Mouse (Mus musculus): ENCODE results near the gene Npr1. TPM values are rescaled to one million over a fixed set of nuclear protein-coding genes. Genes with fewer than 3 reads are reported as not detected.
A peak's percentile ranks its signal among the peaks of the same experiment; 100 is the strongest.

The Npr1 gene
- polyA plus RNA-seq, 1 experiment from 2014 or later, result 21.0 TPM

DNA sequence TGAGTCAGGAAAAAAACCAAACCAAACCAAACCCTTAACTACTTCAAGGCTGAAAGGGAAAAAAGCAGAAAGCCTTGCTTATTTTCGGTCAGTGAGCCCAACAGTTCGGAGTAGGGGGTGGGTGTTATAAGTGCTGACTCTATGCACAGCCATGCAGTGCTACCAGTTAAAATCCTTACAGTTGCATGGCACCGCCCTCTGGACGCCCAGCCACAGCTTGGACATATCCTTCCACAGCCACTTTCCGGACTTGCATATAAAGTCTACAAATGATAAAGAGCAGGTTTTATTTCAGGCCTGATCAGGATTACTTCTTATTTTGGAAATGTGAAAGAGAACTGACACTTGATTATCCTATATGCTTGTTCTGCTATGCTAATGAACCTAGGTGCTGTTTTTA is 39.5 kb upstream of the Npr1 start:
- Histone ChIP-seq H3K27me3 (no peaks in the 10 kb centered on the region), H3K4me3 (no peak overlapping the region), H3K9ac (no peak overlapping the region), H3K36me3 (peaks cover 69% of the 10 kb centered on the region), H3K4me2 (no peak overlapping the region), H3K9me3 (no peaks in the 10 kb centered on the region), H3K4me1 (peaks cover 25% of the 10 kb centered on the region), H3K27ac (no peak overlapping the region)
- WGBS, result 85% methylated on average over 5 of the region's 5 CpGs
- no peak for ATAC-seq (ENCODE audit: borderline replicate concordance, extremely low read depth, low FRiP score, low TSS enrichment)

DNA sequence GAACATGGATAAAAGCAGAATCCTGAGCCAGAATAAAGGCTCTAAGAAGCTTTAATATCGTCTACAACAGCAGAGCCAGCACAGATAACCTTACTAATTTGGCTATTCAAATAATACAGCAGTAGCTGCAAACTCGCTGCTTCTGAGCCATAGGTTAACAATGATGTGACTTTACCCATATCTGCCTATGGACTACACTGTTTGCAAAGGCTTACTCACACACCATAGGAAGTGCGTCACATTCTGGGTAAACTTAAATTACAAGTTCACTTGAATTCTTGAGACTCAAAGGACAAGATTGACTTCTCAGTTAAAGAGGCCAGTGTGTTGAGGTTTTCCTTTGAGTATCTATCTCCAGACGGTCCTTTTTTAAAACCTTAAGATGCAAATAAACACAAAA is 37.8 kb upstream of the Npr1 start:
- 52% methylated on average over 4 of the region's 4 CpGs for WGBS
- no peak for ATAC-seq (ENCODE audit: borderline replicate concordance, extremely low read depth, low FRiP score, low TSS enrichment)
- Histone ChIP-seq H3K9me3 (no peaks in the 10 kb centered on the region), H3K27me3 (no peaks in the 10 kb centered on the region), H3K4me1 (peaks cover 25% of the 10 kb centered on the region), H3K4me3 (no peak overlapping the region), H3K36me3 (peaks cover 86% of the 10 kb centered on the region), H3K4me2 (no peak overlapping the region), H3K27ac (no peak overlapping the region), H3K9ac (no peak overlapping the region)

DNA sequence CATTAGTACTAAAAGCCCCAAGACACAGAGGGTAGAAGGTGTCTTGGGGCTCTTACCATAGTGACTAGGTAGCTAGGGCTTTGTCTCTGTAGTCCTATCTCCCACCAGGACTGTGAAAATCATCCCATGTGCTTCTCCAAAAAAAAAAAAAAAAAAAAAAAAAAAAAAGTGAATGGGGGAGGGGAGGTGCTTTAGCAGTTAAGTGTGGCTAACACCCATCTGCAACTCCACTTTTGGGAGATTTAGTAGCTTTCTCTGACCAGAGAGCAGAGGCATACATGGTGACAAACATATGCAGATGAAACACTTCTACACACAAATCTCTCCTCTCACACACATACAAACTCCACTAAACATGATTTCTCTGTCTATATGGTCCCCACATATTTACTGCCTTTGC is 31.9 kb upstream of the Npr1 start:
- Histone ChIP-seq H3K4me2 (no peak overlapping the region), H3K27me3 (no peaks in the 10 kb centered on the region), H3K4me3 (no peak overlapping the region), H3K4me1 (no peaks in the 10 kb centered on the region), H3K9ac (no peak overlapping the region), H3K27ac (no peak overlapping the region), H3K9me3 (no peaks in the 10 kb centered on the region), H3K36me3 (peaks cover 64% of the 10 kb centered on the region)
- ATAC-seq (ENCODE audit: borderline replicate concordance, extremely low read depth, low FRiP score, low TSS enrichment), result no peak

DNA sequence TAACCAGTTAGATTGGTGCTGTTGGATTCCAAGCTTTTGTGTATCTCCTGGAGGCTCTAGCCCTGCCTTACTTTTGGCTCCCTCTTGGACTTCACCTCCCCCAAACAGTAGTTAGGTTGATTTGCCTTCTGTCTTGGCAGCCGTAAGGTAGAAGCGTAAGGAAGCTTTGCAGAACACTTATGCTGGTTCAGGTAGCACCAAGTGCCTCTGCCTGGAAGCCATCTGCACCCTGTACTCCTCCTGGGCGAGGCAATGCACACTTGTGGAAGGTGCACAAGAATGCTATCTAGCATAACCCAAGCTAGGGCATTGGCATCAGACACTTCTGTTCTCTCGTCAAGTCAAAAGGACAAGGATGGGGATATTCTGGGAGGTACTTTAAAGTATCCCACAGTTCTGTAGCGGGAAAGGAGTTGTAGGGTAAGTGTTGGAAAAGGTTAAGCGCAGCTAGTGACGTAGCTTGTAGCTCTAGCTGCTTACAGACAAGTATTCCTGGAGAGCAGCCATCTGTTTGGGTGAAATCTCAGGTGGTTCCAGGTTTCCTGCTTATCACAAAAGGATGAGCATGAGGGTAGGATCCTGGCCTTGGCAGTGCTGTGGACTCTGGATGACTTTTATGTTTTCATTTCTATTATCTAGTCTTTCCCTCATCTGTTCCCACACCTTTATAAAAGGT is 30.3 kb upstream of the Npr1 start:
- WGBS, result 82% methylated on average over 7 of the region's 7 CpGs
- H3K4me3 ChIP-seq, result no peak overlapping the region
- no peak for ATAC-seq (ENCODE audit: borderline replicate concordance, extremely low read depth, low FRiP score, low TSS enrichment)
- no peak overlapping the region for H3K27ac ChIP-seq
- no peak overlapping the region for H3K9ac ChIP-seq
- H3K36me3 ChIP-seq, result peaks cover 49% of the 10 kb centered on the region
- no peaks in the 10 kb centered on the region for H3K27me3 ChIP-seq
- H3K4me1 ChIP-seq, result no peaks in the 10 kb centered on the region
- no peaks in the 10 kb centered on the region for H3K9me3 ChIP-seq
- no peak overlapping the region for H3K4me2 ChIP-seq

DNA sequence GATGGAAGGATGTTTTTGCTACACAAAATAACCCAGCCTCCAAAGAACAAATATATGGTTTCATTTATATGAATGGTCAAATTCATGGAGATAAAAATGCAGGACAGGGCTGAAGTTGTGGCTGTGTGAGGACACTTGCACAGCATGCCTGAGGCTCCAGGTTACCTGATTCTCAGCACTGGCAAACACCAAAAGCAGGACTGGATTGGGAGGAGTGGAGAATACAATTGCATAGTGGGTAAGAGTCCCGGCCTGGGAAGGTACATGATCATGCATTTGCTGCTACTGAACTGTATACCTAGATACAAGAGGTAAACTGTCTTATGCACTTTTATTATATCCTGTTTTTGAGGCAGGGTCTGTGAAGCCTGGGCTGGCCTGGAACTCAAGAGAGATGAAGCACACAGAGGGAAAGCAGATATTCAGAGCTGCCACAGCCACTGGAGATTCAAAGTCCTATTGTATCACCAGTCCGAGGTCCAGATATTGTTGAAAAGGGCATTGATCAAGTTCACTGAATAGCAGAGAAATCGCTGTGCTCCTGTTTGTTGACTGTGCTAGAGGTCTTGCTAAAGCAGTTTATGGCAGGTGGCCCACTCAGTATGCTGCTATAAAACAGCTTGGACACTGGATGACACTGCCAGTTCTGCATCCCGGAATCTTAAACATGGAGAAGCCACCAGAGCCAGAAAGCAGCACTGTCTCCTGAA is 28.3 kb upstream of the Npr1 start:
- H3K27me3 ChIP-seq, result no peaks in the 10 kb centered on the region
- peaks cover 36% of the 10 kb centered on the region for H3K36me3 ChIP-seq
- ATAC-seq (ENCODE audit: borderline replicate concordance, extremely low read depth, low FRiP score, low TSS enrichment), result no peak
- no peak overlapping the region for H3K4me3 ChIP-seq
- H3K4me1 ChIP-seq, result peaks cover 9% of the 10 kb centered on the region
- 49% methylated on average over 4 of the region's 4 CpGs for WGBS
- H3K9ac ChIP-seq, result no peak overlapping the region
- no peak overlapping the region for H3K4me2 ChIP-seq
- H3K27ac ChIP-seq, result peak overlapping the region; percentile 32; the same call in 1 of the 2 replicates
- no peaks in the 10 kb centered on the region for H3K9me3 ChIP-seq

DNA sequence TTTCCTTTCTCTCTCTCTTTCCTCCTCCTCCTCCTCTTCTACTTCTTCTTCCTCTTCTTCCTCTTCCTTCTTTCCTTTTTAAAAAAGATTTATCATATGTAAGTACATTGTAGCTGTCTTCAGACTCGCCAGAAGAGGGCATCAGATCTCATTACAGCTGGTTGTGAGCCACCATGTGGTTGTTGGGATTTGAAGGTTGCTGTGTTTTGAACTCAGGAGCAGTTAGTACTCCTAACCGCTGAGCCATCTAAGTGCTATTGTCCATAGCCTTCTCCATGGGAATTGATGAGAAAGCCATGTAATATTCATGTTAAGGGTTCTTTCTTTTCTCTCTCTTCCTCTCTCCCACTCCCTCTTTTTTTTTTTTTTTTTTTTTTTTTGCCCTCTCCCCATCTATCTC is 25.7 kb upstream of the Npr1 start:
- no peak overlapping the region for H3K27ac ChIP-seq
- H3K36me3 ChIP-seq, result peaks cover 35% of the 10 kb centered on the region
- no peak overlapping the region for H3K4me3 ChIP-seq
- no peaks in the 10 kb centered on the region for H3K27me3 ChIP-seq
- H3K9me3 ChIP-seq, result no peaks in the 10 kb centered on the region
- 41% methylated on average over 2 of the region's 2 CpGs for WGBS
- no peak for ATAC-seq (ENCODE audit: borderline replicate concordance, extremely low read depth, low FRiP score, low TSS enrichment)
- H3K4me1 ChIP-seq, result peaks cover 9% of the 10 kb centered on the region
- H3K4me2 ChIP-seq, result no peak overlapping the region
- H3K9ac ChIP-seq, result no peak overlapping the region

DNA sequence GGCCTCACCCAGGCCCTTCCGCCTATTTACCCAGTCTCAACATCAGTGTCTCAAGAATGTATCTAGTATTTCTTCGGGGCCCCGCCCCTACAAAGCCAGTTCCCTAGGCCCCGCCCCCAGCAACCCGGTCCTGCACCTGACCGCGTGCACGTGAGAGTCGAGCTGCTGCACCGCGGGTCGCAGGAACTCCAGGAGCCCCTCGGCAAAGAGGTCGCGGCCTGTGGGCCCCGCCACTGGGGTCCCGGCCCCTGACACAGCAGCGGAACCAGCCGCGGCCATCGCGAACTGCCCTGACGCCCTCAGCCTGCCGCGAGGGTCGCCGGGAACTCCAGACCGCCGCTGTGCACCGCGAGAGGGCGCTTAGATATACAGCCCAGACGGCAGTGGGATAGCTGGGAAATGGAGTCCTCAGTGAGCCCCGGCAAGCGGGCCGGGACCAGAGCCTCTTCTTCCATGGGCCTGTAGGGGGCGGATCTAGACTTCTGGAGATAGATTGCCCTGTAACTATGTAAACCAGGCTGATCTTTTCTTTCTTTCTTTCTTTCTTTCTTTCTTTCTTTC is 25.1 kb upstream of the Npr1 start, which contains the start of gene Snapin:
Gene Snapin (minus strand): TSS at position 338 of the 561 bp plus-strand sequence.
- Histone ChIP-seq H3K27ac (peak within 1 kb of the TSS; percentile 94), H3K9ac (peak within 1 kb of the TSS; percentile 78), H3K4me1 (peaks cover 9% of the 10 kb centered on the region), H3K9me3 (no peaks in the 10 kb centered on the region), H3K27me3 (no peaks in the 10 kb centered on the region), H3K4me2 (peak within 1 kb of the TSS; percentile 67), H3K36me3 (peaks cover 37% of the 10 kb centered on the region), H3K4me3 (peak within 1 kb of the TSS; percentile 93)
- WGBS, result under 1% methylated on average over 37 of the region's 37 CpGs
- peak; percentile 99 for ATAC-seq (ENCODE audit: borderline replicate concordance, extremely low read depth, low FRiP score, low TSS enrichment)

DNA sequence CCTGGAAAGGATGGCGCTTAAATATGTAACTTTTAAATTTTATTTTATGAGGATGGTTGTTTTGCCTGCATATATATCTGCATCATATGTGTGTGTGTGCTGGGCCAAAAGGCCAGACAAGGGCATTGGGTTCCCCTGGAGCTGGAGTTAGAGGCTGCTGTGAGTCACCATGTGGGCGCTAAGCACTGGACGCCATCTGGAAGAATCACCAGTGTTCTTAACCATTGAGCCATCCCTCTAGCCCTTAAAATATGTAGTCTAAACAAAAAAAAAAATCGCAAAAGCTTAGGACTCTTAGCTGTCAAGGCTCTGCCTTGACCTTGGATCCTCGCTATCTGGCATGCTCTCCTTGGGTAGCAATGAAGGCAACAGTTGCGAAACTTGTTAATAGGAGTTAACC is 22.9 kb upstream of the Npr1 start:
- Histone ChIP-seq H3K36me3 (peaks cover 54% of the 10 kb centered on the region), H3K9ac (no peak overlapping the region), H3K4me1 (peaks cover 9% of the 10 kb centered on the region), H3K27ac (no peak overlapping the region), H3K4me2 (no peak overlapping the region), H3K27me3 (no peaks in the 10 kb centered on the region), H3K4me3 (no peak overlapping the region), H3K9me3 (no peaks in the 10 kb centered on the region)
- 74% methylated on average over 6 of the region's 6 CpGs for WGBS
- ATAC-seq (ENCODE audit: borderline replicate concordance, extremely low read depth, low FRiP score, low TSS enrichment), result no peak

DNA sequence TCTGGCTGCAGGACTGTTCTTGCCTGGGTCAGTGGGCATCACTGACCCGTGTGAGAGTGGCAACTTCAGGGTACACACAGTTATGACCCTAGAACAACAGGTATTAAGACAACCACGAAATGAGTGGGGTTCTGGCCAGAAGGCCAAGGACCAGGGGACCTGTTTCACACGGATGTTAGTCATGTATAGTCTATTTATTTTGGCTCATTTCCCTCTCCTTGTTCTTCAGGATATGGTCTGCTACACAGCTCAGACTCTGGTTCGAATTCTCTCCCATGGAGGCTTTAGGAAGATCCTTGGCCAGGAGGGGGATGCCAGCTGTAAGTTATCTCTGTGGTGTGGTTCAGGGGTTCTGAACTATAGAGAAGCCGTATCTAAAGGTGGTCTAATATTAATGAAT is 21.3 kb upstream of the Npr1 start:
- H3K9me3 ChIP-seq, result no peaks in the 10 kb centered on the region
- no peaks in the 10 kb centered on the region for H3K27me3 ChIP-seq
- H3K27ac ChIP-seq, result no peak overlapping the region
- ATAC-seq (ENCODE audit: borderline replicate concordance, extremely low read depth, low FRiP score, low TSS enrichment), result no peak
- H3K4me1 ChIP-seq, result peaks cover 9% of the 10 kb centered on the region
- H3K4me2 ChIP-seq, result no peak overlapping the region
- H3K9ac ChIP-seq, result no peak overlapping the region
- H3K36me3 ChIP-seq, result peaks cover 69% of the 10 kb centered on the region
- 72% methylated on average over 5 of the region's 5 CpGs for WGBS
- no peak overlapping the region for H3K4me3 ChIP-seq

DNA sequence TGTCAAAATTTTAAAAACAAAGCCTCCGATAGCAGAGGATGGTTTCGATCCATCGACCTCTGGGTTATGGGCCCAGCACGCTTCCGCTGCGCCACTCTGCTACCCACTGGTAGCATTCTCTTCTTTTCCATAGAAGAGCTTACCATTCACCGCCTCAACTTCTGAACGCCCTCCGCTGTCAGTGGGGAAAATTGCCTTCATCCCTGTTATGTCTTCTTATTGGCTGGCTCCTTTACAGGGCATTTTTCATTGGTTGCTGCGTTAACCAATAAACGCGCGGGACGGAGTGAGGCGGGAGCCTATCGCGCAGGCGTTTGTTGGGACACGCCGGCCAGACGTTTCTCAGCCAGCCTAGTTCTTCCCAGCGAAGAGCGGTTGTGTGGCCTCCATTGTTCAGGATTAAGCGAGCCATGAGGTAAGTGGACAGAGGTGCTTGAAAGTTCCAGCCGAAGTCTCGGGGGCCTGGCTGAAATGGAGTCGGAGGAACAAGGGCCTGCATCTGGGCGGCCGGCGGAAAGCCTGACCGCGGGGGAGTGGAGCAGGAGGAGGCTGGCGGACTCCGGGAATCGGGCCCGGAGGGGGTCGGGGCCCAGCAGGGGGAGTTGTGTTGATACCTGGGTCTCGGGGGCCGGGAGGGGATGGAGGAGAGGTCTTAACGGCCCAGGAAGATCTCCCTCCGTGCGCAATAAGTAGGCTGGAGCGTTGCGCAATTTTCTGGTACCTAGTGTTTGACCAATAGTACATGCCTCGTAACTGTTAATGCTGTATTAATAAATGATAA is 10.4 kb upstream of the Npr1 start, which contains the start of gene Ilf2:
Gene Ilf2 (plus strand): TSS at position 296 of the 781 bp plus-strand sequence.
- WGBS, result under 1% methylated on average over 45 of the region's 45 CpGs

DNA sequence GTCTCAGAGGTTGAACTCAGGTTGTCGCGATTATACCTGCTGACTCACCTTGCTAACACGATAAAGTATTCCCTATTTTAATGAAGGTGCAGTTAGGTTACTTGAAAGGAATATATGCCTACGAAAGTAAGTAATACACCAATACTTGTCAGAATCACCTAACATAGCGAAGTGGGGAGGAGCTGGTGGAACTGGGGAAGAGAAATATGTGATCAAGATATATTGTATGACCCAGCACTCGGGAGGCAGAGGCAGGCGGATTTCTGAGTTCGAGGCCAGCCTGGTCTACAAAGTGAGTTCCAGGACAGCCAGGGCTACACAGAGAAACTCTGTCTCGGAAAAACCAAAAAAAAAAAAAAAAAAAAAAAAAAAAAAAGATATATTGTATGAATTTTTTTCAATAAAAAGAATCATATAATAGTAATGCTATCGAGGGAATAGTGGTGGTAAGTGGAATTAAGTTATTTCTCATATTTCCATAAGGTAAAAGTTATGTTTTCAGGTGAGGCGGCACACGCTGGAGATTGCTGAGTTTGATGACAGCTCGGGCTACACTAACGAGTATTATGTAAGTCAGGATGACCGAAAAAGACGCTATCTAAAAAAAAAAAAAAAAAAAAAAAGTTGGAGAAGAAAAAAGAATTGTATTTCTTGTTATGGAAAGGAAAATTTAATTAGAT is 9.6 kb upstream of the Npr1 start:
- peaks cover 13% of the 10 kb centered on the region for H3K4me1 ChIP-seq
- no peaks in the 10 kb centered on the region for H3K9me3 ChIP-seq
- H3K4me2 ChIP-seq, result peak overlapping the region; percentile 44
- H3K27ac ChIP-seq, result no peak overlapping the region
- peak; percentile 2; the same call in 1 of the 2 replicates for ATAC-seq (ENCODE audit: borderline replicate concordance, extremely low read depth, low FRiP score, low TSS enrichment)
- 34% methylated on average over 16 of the region's 16 CpGs for WGBS
- H3K36me3 ChIP-seq, result peaks cover 24% of the 10 kb centered on the region
- no peaks in the 10 kb centered on the region for H3K27me3 ChIP-seq
- H3K4me3 ChIP-seq, result peak overlapping the region; percentile 72
- no peak overlapping the region for H3K9ac ChIP-seq

More for the DNA sequence above, 10.4 kb upstream of the Npr1 start, which contains the start of gene Ilf2:
- Histone ChIP-seq H3K4me1 (peaks cover 13% of the 10 kb centered on the region), H3K9ac (peak within 1 kb of the TSS; percentile 88), H3K27ac (peak within 1 kb of the TSS; percentile 92), H3K4me2 (peak within 1 kb of the TSS; percentile 69), H3K27me3 (no peaks in the 10 kb centered on the region), H3K9me3 (no peaks in the 10 kb centered on the region), H3K4me3 (peak within 1 kb of the TSS; percentile 72), H3K36me3 (peaks cover 31% of the 10 kb centered on the region)
- peak; percentile 99 for ATAC-seq (ENCODE audit: borderline replicate concordance, extremely low read depth, low FRiP score, low TSS enrichment)

Measured in lung, embryonic 15.5 days (tissue).